Mouse (Mus musculus): Measurements from ENCODE around the gene Zfp462. TPM values are rescaled to one million over a fixed set of nuclear protein-coding genes. Genes with fewer than 3 reads are reported as not detected.

Zfp462 gene
- polyA plus RNA-seq, 1 experiment from 2014 or later: 2.9 TPM

- Histone ChIP-seq H3K36me3 (ENCODE audit: insufficient read depth, low read length) (no peaks in the 10 kb centered on the region), H3K27ac (no peak overlapping the region), H3K9ac (ENCODE audit: low read depth, low read length) (no peak overlapping the region), H3K9me3 (replicated peaks; ENCODE audit: low read length) (no peaks in the 10 kb centered on the region), H3K27me3 (ENCODE audit: insufficient read depth, low read length) (no peaks in the 10 kb centered on the region), H3K4me3 (replicated peaks; ENCODE audit: low read depth, low read length) (no peak overlapping the region), H3K4me2 (ENCODE audit: low read length) (no peak overlapping the region), H3K4me1 (replicated peaks; ENCODE audit: insufficient read depth, low read length) (no peaks in the 10 kb centered on the region)
- WGBS: 68% methylated on average over 6 of the region's 6 CpGs
- ATAC-seq (replicated peaks; ENCODE audit: low FRiP score, low read depth) (no peak), DNase-seq (ENCODE audit: low spot score) (no peak)
- no peak for TF ChIP-seq CTCF (IDR thresholded peaks at IDR 0.05; ENCODE audit: low read depth)
Observed at GRCm38 (mm10) chr4:55098366-55098765, 153.5 kb downstream of the Zfp462 start.

- no peak overlapping the region for H3K9ac ChIP-seq (ENCODE audit: low read depth, low read length)
- H3K9me3 ChIP-seq (replicated peaks; ENCODE audit: low read length): no peaks in the 10 kb centered on the region
- DNase-seq (ENCODE audit: low spot score): peak; percentile 47
- WGBS: 55% methylated on average over 2 of the region's 2 CpGs
- no peaks in the 10 kb centered on the region for H3K36me3 ChIP-seq (ENCODE audit: insufficient read depth, low read length)
- no peaks in the 10 kb centered on the region for H3K4me1 ChIP-seq (replicated peaks; ENCODE audit: insufficient read depth, low read length)
- no peaks in the 10 kb centered on the region for H3K27me3 ChIP-seq (ENCODE audit: insufficient read depth, low read length)
- peak; percentile 69 for TF ChIP-seq CTCF (IDR thresholded peaks at IDR 0.05; ENCODE audit: low read depth)
- H3K4me3 ChIP-seq (replicated peaks; ENCODE audit: low read depth, low read length): no peak overlapping the region
- no peak overlapping the region for H3K27ac ChIP-seq
- ATAC-seq (replicated peaks; ENCODE audit: low FRiP score, low read depth): no peak
- no peak overlapping the region for H3K4me2 ChIP-seq (ENCODE audit: low read length)
Observed at GRCm38 (mm10) chr4:55100851-55101250, 156.0 kb downstream of the Zfp462 start.

- Histone ChIP-seq H3K27ac (no peak overlapping the region), H3K4me1 (replicated peaks; ENCODE audit: insufficient read depth, low read length) (no peaks in the 10 kb centered on the region), H3K9me3 (replicated peaks; ENCODE audit: low read length) (no peaks in the 10 kb centered on the region), H3K36me3 (ENCODE audit: insufficient read depth, low read length) (no peaks in the 10 kb centered on the region), H3K27me3 (ENCODE audit: insufficient read depth, low read length) (no peaks in the 10 kb centered on the region), H3K9ac (ENCODE audit: low read depth, low read length) (no peak overlapping the region), H3K4me2 (ENCODE audit: low read length) (no peak overlapping the region), H3K4me3 (replicated peaks; ENCODE audit: low read depth, low read length) (no peak overlapping the region)
- ATAC-seq (replicated peaks; ENCODE audit: low FRiP score, low read depth) (no peak), DNase-seq (ENCODE audit: low spot score) (no peak)
- TF ChIP-seq CTCF (IDR thresholded peaks at IDR 0.05; ENCODE audit: low read depth): no peak
- whole genome bisulfite sequencing: 74% methylated on average over 9 of the region's 9 CpGs
Observed at GRCm38 (mm10) chr4:55101601-55102000, 156.8 kb downstream of the Zfp462 start.

GRCm38 (mm10) chr4:55102382-55102781 lies 157.5 kb downstream of the Zfp462 start:
- TF ChIP-seq CTCF (IDR thresholded peaks at IDR 0.05; ENCODE audit: low read depth): no peak
- Histone ChIP-seq H3K36me3 (ENCODE audit: insufficient read depth, low read length) (no peaks in the 10 kb centered on the region), H3K9me3 (replicated peaks; ENCODE audit: low read length) (no peaks in the 10 kb centered on the region), H3K4me3 (replicated peaks; ENCODE audit: low read depth, low read length) (no peak overlapping the region), H3K27me3 (ENCODE audit: insufficient read depth, low read length) (no peaks in the 10 kb centered on the region), H3K27ac (no peak overlapping the region), H3K4me2 (ENCODE audit: low read length) (no peak overlapping the region), H3K9ac (ENCODE audit: low read depth, low read length) (no peak overlapping the region), H3K4me1 (replicated peaks; ENCODE audit: insufficient read depth, low read length) (no peaks in the 10 kb centered on the region)
- ATAC-seq (replicated peaks; ENCODE audit: low FRiP score, low read depth) (no peak), DNase-seq (ENCODE audit: low spot score) (no peak)
- WGBS: 94% methylated on average over 3 of the region's 3 CpGs

GRCm38 (mm10) chr4:55103575-55103974 lies 158.7 kb downstream of the Zfp462 start:
- ATAC-seq (replicated peaks; ENCODE audit: low FRiP score, low read depth): no peak

GRCm38 (mm10) chr4:55117839-55118487 lies 173.1 kb downstream of the Zfp462 start:
- no peak overlapping the region for H3K4me2 ChIP-seq (ENCODE audit: low read length)
- no peaks in the 10 kb centered on the region for H3K9me3 ChIP-seq (replicated peaks; ENCODE audit: low read length)
- DNase-seq (ENCODE audit: low spot score): no peak
- no peak overlapping the region for H3K4me3 ChIP-seq (replicated peaks; ENCODE audit: low read depth, low read length)
- H3K4me1 ChIP-seq (replicated peaks; ENCODE audit: insufficient read depth, low read length): no peaks in the 10 kb centered on the region
- no peak for ATAC-seq (replicated peaks; ENCODE audit: low FRiP score, low read depth)
- TF ChIP-seq CTCF (IDR thresholded peaks at IDR 0.05; ENCODE audit: low read depth): no peak
- no peak overlapping the region for H3K9ac ChIP-seq (ENCODE audit: low read depth, low read length)
- 50% methylated on average over 10 of the region's 10 CpGs for WGBS
- H3K27ac ChIP-seq: no peak overlapping the region
- H3K27me3 ChIP-seq (ENCODE audit: insufficient read depth, low read length): no peaks in the 10 kb centered on the region
- no peaks in the 10 kb centered on the region for H3K36me3 ChIP-seq (ENCODE audit: insufficient read depth, low read length)

More at GRCm38 (mm10) chr4:55103575-55103974, 158.7 kb downstream of the Zfp462 start:
- Histone ChIP-seq H3K4me1 (replicated peaks; ENCODE audit: insufficient read depth, low read length) (no peaks in the 10 kb centered on the region), H3K4me2 (ENCODE audit: low read length) (no peak overlapping the region), H3K36me3 (ENCODE audit: insufficient read depth, low read length) (no peaks in the 10 kb centered on the region), H3K9ac (ENCODE audit: low read depth, low read length) (no peak overlapping the region), H3K4me3 (replicated peaks; ENCODE audit: low read depth, low read length) (no peak overlapping the region), H3K27ac (no peak overlapping the region), H3K9me3 (replicated peaks; ENCODE audit: low read length) (no peaks in the 10 kb centered on the region), H3K27me3 (ENCODE audit: insufficient read depth, low read length) (no peaks in the 10 kb centered on the region)
- DNase-seq (ENCODE audit: low spot score): no peak
- TF ChIP-seq CTCF (IDR thresholded peaks at IDR 0.05; ENCODE audit: low read depth): no peak
- 74% methylated on average over 3 of the region's 3 CpGs for WGBS

GRCm38 (mm10) chr4:55121126-55121525 lies 176.3 kb downstream of the Zfp462 start:
- Histone ChIP-seq H3K36me3 (ENCODE audit: insufficient read depth, low read length) (no peaks in the 10 kb centered on the region), H3K4me3 (replicated peaks; ENCODE audit: low read depth, low read length) (no peak overlapping the region), H3K27me3 (ENCODE audit: insufficient read depth, low read length) (no peaks in the 10 kb centered on the region), H3K27ac (no peak overlapping the region), H3K4me1 (replicated peaks; ENCODE audit: insufficient read depth, low read length) (no peaks in the 10 kb centered on the region), H3K9me3 (replicated peaks; ENCODE audit: low read length) (no peaks in the 10 kb centered on the region), H3K9ac (ENCODE audit: low read depth, low read length) (no peak overlapping the region), H3K4me2 (ENCODE audit: low read length) (no peak overlapping the region)
- no peak for DNase-seq (ENCODE audit: low spot score)
- 53% methylated on average over 2 of the region's 2 CpGs for WGBS
- no peak for TF ChIP-seq CTCF (IDR thresholded peaks at IDR 0.05; ENCODE audit: low read depth)
- ATAC-seq (replicated peaks; ENCODE audit: low FRiP score, low read depth): no peak
